Comparison of ENCODE assay signal across 13 mouse cellular contexts in the genomic region with DNA sequence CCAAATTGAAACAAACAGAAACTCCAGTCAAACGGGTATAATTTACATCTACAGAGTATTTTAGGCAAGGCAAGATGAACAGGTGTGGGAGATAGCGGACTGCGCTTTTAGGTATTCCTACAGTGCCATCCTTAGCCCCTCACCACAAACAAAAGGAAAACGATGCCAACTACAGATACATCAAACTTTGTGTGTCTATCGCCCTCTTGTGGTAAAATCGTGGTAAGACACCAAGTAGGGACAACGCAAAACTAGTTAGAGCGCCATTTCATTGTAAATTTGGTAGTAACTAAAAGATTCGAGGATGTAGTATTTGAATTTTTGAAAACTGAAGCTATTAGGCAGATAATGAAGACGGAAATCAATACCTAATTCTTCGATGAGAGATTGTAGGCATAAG.
DNase-seq lines count a peak whose midpoint lies in the region; ATAC-seq and TF ChIP-seq lines count a peak whose summit lies in the region.
"Had no signal": no experiment of that assay in that cellular context is flagged by ENCODE, and none has a peak within 500 bp of the region (broad histone marks: within the 10 kb centered on the region; RNA-seq: fewer than 3 reads in every experiment).

No protein-coding gene starts in this region.

- no peaks in the 10 kb centered on the region for H3K4me1 ChIP-seq in liver, postnatal 0 days (ENCODE audit: insufficient read depth)
- no peaks in the 10 kb centered on the region for H3K4me1 ChIP-seq in liver, embryonic 11.5 days (replicated peaks; ENCODE audit: control insufficient read depth, insufficient read depth, low read length)
- H3K4me1 ChIP-seq: hindbrain, embryonic 15.5 days; stomach, embryonic 15.5 days had no signal

- DNase-seq in gastrocnemius, adult 2 months = no peak
- DNase-seq in gastrocnemius, adult 8-10 months (ENCODE audit: low spot score in 2 of 2) = no peak
- DNase-seq in liver, postnatal 0 days = no peak
- no peak for DNase-seq in liver, embryonic 11.5 days (ENCODE audit: low spot score)
- peak; percentile 32 for DNase-seq in R1 (ENCODE audit: low read depth, low spot score)
- DNase-seq in retina, embryonic 14.5 days (ENCODE audit: low spot score) = peak; percentile 42
- no peak for DNase-seq in testis, postnatal 14 days (ENCODE audit: low spot score)
- no peak for DNase-seq in thymus, postnatal 4 days
- DNase-seq: gastrocnemius, postnatal 36 days; lung, adult 18-20 months had no signal

- no peak for TF ChIP-seq EP300 in liver, postnatal 0 days (IDR thresholded peaks at IDR 0.05; ENCODE audit: low read depth)

- H3K4me2 ChIP-seq in liver, postnatal 0 days (ENCODE audit: low read depth, low read length) = no peak overlapping the region
- H3K4me2 ChIP-seq in liver, embryonic 11.5 days = no peak overlapping the region
- H3K4me2 ChIP-seq: hindbrain, embryonic 15.5 days; stomach, embryonic 15.5 days had no signal

- H3K4me3 ChIP-seq in gastrocnemius, adult 2 months = no peak overlapping the region
- no peak overlapping the region for H3K4me3 ChIP-seq in liver, postnatal 0 days (ENCODE audit: low read depth, low read length)
- H3K4me3 ChIP-seq in liver, embryonic 11.5 days (ENCODE audit: low read depth, low read length) = no peak overlapping the region
- H3K4me3 ChIP-seq: hindbrain, embryonic 15.5 days; stomach, embryonic 15.5 days had no signal

- H3K27ac ChIP-seq in gastrocnemius, adult 2 months = no peak overlapping the region
- no peak overlapping the region for H3K27ac ChIP-seq in liver, postnatal 0 days (ENCODE audit: low read depth)
- no peak overlapping the region for H3K27ac ChIP-seq in liver, embryonic 11.5 days (ENCODE audit: low read depth, low read length)
- H3K27ac ChIP-seq: hindbrain, embryonic 15.5 days; stomach, embryonic 15.5 days had no signal

- intact Hi-C loops in gastrocnemius, adult 2 months (cut with DNase I) = no loop called here

- H3K36me3 ChIP-seq in liver, postnatal 0 days (replicated peaks; ENCODE audit: insufficient read depth, low read length) = no peaks in the 10 kb centered on the region
- H3K36me3 ChIP-seq in liver, embryonic 11.5 days (ENCODE audit: control insufficient read depth, insufficient read depth, low read length) = no peaks in the 10 kb centered on the region
- H3K36me3 ChIP-seq: G1E; hindbrain, embryonic 15.5 days; stomach, embryonic 15.5 days had no signal

- no peak overlapping the region for H3K9ac ChIP-seq in liver, postnatal 0 days (replicated peaks)
- no peak overlapping the region for H3K9ac ChIP-seq in liver, embryonic 11.5 days (ENCODE audit: low read depth, low read length)
- H3K9ac ChIP-seq: hindbrain, embryonic 15.5 days; stomach, embryonic 15.5 days had no signal

- no peak for ATAC-seq in liver, postnatal 0 days
- ATAC-seq in liver, embryonic 11.5 days (replicated peaks; ENCODE audit: low FRiP score) = no peak

- no peaks in the 10 kb centered on the region for H3K27me3 ChIP-seq in liver, postnatal 0 days (ENCODE audit: insufficient read depth, low read length)
- no peaks in the 10 kb centered on the region for H3K27me3 ChIP-seq in liver, embryonic 11.5 days (replicated peaks; ENCODE audit: control insufficient read depth, insufficient read depth, low read length)
- H3K27me3 ChIP-seq: stomach, embryonic 15.5 days had no signal

- TF ChIP-seq CTCF in gastrocnemius, adult 2 months (IDR thresholded peaks at IDR 0.05) = peak; percentile 35; the same call in 1 of the 2 replicates
- peak; percentile 58 for TF ChIP-seq CTCF in liver, postnatal 0 days (IDR thresholded peaks at IDR 0.05; ENCODE audit: low read depth)

- H3K9me3 ChIP-seq in liver, postnatal 0 days (ENCODE audit: low read length) = no peaks in the 10 kb centered on the region
- H3K9me3 ChIP-seq in liver, embryonic 11.5 days (ENCODE audit: control insufficient read depth, low read length) = no peaks in the 10 kb centered on the region
- H3K9me3 ChIP-seq: G1E; hindbrain, embryonic 15.5 days; stomach, embryonic 15.5 days had no signal

- WGBS in liver, postnatal 0 days (ENCODE audit: insufficient replicate concordance) = 30% methylated on average over 11 of the region's 11 CpGs
- WGBS in liver, embryonic 11.5 days = 36% methylated on average over 11 of the region's 11 CpGs

Comparison
In these comparisons a context has a peak if more than half of its experiments do, and no peak if none do; other contexts are left out.
1. DNase-seq: peak in R1 (single experiment) and retina, embryonic 14.5 days (single experiment); none in gastrocnemius, adult 2 months (single experiment), gastrocnemius, adult 8-10 months (0 of 2), liver, postnatal 0 days (single experiment), liver, embryonic 11.5 days (single experiment), testis, postnatal 14 days (single experiment) and thymus, postnatal 4 days (single experiment).